Mouse (Mus musculus) natural killer cell, adult 2 months (primary cell): ENCODE results near the gene Slc38a2.

Experiments used
- DNase-seq, 2 experiments: peaks; one replicate each; pipeline ENCODE4 v3.0.0; 2022; ENCODE audit warnings: low spot score in 2 of 2

Slc38a2 gene

GRCm38 (mm10) chr15:96695455-96696421 is 3.8 kb downstream of the Slc38a2 start:
- DNase-seq, result no peak

- no peak for DNase-seq
Measured at GRCm38 (mm10) chr15:96694988-96695387, 4.5 kb downstream of the Slc38a2 start.

- no peak for DNase-seq
Measured at GRCm38 (mm10) chr15:96693688-96694087, 5.8 kb downstream of the Slc38a2 start.

GRCm38 (mm10) chr15:96692401-96692800 is 7.1 kb downstream of the Slc38a2 start:
- DNase-seq, result no peak

GRCm38 (mm10) chr15:96691381-96691780 is 8.1 kb downstream of the Slc38a2 start:
- DNase-seq, result no peak

GRCm38 (mm10) chr15:96690829-96691228 is 8.7 kb downstream of the Slc38a2 start:
- no peak for DNase-seq

GRCm38 (mm10) chr15:96689919-96690318 is 9.6 kb downstream of the Slc38a2 start:
- DNase-seq, result no peak

GRCm38 (mm10) chr15:96688784-96689318 is 10.7 kb downstream of the Slc38a2 start:
- DNase-seq, result no peak

- no peak for DNase-seq
Measured at GRCm38 (mm10) chr15:96688036-96688435, 11.5 kb downstream of the Slc38a2 start.

- DNase-seq, result no peak
Measured at GRCm38 (mm10) chr15:96687366-96687765, 12.2 kb downstream of the Slc38a2 start.

GRCm38 (mm10) chr15:96686201-96687159 is 13.1 kb downstream of the Slc38a2 start:
- no peak for DNase-seq

- DNase-seq, result no peak
Measured at GRCm38 (mm10) chr15:96685273-96685672, 14.3 kb downstream of the Slc38a2 start.

GRCm38 (mm10) chr15:96684132-96684830 is 15.2 kb downstream of the Slc38a2 start:
- no peak for DNase-seq

GRCm38 (mm10) chr15:96678871-96679773 is 20.4 kb downstream of the Slc38a2 start:
- no peak for DNase-seq

- DNase-seq, result no peak
Measured at GRCm38 (mm10) chr15:96676518-96676917, 23.0 kb downstream of the Slc38a2 start.

- DNase-seq, result no peak
Measured at GRCm38 (mm10) chr15:96675744-96676143, 23.8 kb downstream of the Slc38a2 start.

GRCm38 (mm10) chr15:96675055-96675454 is 24.5 kb downstream of the Slc38a2 start:
- no peak for DNase-seq

- DNase-seq, result no peak
Measured at GRCm38 (mm10) chr15:96674089-96674488, 25.4 kb downstream of the Slc38a2 start.

- no peak for DNase-seq
Measured at GRCm38 (mm10) chr15:96669721-96670120, 29.8 kb downstream of the Slc38a2 start.

GRCm38 (mm10) chr15:96666663-96667062 is 32.9 kb downstream of the Slc38a2 start:
- DNase-seq, result peak; percentile 75 to 81
